Mouse (Mus musculus): ENCODE results near the gene Rxra.

Gene Rxra

DNA sequence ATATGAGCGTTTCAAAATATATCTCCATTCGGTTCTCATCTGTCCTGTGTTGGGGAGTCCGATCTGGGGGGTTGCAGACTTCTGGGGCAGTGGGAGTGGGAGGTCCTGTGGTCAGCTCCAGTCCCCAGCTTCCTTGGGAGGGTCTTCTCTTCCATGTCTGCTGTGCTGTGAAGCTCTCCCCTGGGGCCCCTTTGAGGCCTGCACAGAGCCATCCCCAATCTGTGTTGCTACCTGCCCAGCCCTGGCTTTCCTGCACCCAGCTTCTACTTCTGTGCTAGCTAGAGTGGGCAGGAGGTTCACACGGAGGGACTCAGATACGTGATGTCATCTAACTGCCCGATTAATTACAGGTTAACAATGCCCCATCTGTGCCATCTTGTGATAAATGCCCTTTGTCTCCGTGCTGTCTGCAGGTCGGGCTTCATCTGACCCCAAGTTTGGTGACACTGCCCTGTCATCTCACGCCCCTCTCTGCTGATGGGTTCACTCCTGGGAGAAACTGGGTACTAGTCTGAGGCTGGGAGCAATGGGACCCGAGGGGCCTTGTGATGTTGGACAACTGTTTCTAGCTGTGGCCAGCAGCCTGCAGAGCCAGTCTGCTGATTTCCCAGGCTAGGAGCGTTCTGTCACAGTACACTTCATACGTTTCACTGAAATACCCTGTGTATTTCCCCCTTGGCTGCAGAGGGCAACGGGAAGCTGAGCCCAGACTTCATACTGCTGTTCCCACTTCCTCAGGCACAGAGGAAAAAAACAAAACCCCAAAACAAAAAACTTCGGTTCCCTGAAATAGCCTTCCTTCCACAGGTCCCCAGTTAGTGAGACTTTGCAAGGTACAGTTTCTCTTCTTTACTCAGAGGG is 86.9 kb downstream of the Rxra start:
- DNase-seq (ENCODE audit: low spot score in 2 of 2), result no peak

DNA sequence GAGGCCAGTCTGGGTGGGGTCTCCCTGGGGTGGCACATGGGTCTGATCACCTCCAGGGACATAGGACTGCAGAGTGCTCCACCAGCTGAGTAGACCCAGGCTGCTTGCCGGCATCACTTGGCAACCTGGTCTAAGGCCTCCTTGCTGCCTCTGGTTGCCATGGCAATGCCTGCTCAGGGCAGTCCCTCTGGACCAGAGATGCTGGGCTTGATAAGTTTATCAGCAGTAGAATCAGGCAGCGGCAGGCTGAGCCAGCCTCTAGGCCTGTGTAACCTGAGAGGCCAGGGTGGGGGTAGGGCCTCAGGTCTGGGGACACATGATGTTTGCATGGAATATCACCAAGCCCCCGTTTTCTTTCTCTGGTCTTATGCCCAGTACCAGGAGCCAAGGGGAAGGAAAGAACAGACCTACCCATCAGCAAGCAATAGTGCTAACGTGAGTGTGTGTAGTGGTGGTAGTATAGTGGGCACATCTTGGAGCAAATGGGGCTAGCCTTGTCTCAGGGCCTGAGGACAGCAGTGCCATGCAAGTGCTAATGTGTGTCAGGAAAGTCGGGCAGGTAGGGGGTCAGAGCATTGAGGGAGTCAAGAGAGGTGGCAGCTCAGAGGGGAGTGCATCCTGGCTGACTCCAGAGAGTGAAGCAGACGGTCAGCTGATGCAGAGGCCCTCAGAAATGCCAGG is 88.2 kb downstream of the Rxra start:
- DNase-seq (ENCODE audit: low spot score in 2 of 2), result no peak

DNA sequence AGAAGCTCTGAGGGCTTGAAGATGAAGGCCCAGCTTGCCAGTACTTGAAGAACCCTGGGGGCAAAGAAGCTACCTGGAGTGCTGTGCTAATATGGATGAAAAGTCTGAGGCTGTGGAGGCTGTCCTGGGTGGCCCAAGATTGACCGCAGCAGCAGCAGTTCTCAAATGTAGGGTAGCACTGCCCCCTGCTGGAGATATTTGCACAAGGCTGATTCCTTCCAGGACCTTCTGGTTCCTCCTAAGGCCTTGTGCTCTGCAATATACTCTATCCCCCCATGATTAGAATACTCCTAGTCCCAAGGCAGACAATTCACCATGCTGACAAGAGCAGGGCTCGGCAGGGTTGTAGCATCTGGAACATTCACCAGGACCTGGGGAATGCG is 88.7 kb downstream of the Rxra start:
- peak; percentile 88 to 93 for DNase-seq (ENCODE audit: low spot score in 2 of 2)

DNA sequence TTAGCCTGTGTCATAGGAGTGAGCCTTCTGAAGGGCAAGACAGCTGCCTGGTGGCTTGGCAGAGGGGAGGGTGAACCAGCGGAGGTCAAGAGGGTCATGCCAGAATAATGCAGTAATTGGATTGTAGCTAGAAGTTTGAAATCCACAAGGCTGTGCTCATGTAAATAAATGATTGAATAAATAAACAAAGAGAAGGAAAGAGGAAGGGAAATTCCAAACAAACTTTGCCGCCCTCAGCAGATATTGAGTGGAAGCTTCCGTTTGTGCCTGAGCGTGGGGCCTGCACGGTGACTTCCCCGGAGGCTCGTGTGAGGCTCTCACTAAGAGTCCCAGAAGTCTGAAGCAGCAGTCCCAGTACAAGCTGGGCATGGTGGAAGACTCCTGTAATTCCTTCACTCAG is 91.5 kb downstream of the Rxra start:
- no peak for DNase-seq (ENCODE audit: low spot score in 2 of 2)

DNA sequence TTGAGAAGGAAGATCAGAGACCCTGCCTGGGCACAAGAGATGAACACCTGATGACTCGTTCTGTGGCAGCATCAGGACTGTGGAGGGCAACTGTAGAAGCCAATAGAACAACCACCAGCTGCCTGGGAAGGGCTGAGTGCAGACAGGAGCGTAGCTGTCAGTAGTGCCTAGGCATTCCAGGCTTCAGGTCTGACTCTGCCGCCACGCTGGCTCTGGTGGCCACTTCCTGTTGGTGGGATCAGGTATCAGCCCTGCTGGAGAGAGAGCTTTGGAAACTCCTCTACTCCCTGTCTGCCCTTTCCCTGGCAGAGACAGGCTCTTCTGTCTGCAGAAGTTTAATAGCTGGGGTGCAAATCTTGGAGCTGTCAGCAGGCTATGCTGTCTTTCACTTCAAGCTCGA is 93.5 kb downstream of the Rxra start:
- DNase-seq (ENCODE audit: low spot score in 2 of 2), result no peak

DNA sequence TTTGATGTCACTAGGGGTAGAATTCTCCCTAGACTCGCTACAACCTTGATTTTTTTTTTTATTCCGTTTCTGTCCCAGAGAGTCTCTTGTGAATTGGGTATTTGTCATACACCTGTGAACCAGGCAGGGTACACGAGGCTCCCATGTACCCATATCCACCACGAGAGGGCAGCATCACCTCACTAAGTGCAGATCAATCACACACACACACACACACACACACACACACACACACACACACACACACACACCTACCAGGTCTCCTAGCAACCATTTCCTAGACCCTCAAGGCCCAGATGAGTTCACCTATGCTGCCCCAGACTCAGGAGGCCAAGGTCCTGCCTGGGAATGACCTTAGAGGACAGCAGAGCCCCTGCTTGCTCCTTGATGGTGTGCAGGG is 94.0 kb downstream of the Rxra start:
- DNase-seq (ENCODE audit: low spot score in 2 of 2), result peak; percentile 52 to 74

DNA sequence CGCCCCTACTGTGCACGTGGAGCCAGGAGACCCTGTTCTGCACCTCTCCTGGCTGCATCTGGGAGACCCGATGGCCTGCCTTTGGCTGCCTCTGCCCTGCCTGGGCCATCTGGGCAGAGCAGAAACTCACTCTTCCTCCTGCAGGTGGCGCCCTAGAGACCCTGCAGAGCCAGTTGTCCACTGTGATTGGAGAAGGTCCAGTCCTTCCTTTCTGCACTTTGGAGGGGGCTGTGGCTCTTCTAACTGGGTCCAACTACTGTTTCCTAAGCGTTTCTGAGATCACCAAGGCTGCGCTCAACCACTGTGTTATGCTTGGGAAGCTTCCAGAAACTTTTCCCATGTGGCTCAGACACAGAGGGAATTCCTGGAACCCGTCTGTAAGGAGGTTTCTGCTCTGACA is 95.7 kb downstream of the Rxra start:
- DNase-seq (ENCODE audit: low spot score in 2 of 2), result peak; percentile 91 to 93

DNA sequence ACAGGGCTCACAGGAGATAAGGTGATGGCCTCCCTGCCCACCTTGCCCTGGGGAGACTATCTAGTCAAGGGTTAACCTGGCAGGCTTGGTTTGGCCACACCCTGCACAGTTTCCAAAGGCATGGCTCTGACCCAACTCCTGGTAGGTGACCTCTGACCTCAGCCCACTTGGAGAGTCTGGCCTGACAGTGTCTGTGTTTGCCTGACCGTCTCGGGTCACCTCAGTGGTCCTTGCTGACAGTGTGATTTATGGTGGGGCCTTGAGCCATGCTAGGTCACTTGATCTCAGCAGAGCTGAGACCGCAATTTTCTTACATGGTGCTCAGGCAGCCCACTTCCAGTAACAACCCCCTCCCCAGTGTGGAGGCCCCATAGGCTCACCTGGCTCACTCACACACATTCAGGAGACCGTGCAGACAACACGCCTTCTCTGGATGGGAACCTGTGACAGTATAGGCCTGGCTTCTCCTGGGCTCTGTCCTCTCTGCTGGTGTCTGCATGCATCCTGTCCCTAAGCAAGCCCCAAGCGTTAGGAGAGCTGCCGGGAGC is 96.7 kb downstream of the Rxra start:
- no peak for DNase-seq (ENCODE audit: low spot score in 2 of 2)

DNA sequence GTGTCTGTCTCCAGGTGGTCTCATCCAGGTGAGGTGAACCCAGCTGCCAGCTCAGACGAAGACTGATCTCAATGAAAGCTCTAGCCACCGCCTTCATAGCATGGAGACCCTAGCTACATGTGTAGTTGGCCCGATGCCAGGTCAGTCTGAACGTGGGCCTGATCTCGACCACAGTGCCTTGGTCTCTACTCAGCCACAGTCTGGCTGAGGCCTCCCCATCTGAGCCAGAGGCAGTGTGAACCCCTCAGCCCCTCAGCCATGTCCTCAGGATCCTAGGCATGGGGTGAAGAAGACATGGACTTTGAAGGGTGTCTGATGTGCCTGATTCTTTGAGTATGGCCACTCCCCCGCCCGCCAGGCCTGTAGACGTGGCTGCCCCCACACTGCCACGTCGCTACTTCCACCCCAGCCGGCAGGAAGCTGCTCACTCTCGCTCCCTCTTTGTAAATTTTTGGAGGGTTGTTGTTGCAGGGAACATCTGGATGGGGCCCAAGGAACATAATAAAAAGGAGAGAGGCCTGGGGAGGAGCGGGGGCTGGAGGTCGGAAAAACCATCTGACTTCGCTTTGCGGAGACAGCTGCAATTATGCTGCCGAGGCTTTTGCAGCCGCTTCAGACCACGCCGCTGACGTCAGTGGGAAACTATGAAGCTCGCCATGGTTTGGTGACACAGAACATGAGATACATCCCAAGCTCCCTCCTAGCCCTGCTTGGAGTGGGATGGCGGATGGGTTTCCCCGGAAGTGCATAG is 97.9 kb downstream of the Rxra start:
- no peak for DNase-seq (ENCODE audit: low spot score in 2 of 2)

DNA sequence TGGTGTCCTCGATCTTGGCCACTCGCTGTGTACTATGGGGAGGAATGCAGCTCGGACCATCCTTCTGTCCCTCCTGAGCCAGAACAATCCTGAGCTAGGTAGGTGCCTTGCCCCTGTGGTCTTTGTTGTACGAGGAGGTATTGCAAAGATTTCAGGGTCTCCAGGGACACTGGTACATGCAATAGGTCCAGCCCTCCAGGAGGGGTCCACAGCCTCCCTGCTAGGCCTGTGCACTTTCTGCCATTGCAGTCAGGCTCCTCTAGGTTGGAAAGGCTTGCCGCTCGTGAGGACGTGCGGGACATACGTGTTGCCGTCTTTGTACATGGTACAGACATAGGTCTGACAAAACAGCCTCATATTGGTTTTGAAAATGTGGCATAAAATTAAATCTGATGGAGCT is 98.8 kb downstream of the Rxra start:
- DNase-seq (ENCODE audit: low spot score in 2 of 2), result no peak

DNA sequence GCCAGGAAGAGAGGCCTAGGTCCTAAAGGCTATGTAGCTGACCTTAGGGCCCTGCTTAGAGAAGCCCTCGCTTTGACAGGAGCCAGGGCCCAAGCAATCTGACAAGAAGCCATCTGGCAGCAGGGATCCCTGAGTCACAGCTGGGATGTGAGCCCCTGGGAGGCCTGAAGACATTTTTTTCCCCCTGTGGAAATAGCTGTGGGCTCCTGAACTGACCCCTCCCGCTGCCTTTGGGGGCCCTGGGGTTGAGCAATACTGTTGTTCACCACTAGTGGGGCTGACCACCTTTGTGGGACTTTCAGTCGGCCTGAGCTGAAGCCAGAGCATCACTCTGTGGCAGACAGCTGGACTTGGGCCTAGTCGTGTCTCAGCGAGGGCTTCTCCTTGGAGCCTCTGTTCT is 99.4 kb downstream of the Rxra start:
- DNase-seq (ENCODE audit: low spot score in 2 of 2), result no peak

DNA sequence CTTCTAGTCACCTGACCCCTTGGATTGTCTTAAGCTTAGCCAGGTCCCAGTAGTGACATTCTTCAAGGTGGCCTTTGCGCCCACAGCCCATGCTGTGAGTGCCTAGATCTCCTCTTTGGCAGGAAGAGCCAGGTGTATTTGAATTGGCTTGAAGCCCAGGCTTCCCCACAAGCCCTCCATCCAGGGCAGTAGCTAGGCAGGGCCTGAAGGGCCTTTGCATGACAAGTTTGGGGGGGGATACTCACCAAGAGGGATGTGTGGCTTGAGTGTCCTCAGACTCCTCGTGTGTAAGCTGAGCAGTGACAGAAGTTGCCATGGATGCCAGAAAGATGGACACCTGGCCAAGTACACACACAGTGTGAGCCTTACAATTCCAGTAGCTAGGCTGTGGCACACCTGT is 101.5 kb downstream of the Rxra start:
- no peak for DNase-seq (ENCODE audit: low spot score in 2 of 2)

DNA sequence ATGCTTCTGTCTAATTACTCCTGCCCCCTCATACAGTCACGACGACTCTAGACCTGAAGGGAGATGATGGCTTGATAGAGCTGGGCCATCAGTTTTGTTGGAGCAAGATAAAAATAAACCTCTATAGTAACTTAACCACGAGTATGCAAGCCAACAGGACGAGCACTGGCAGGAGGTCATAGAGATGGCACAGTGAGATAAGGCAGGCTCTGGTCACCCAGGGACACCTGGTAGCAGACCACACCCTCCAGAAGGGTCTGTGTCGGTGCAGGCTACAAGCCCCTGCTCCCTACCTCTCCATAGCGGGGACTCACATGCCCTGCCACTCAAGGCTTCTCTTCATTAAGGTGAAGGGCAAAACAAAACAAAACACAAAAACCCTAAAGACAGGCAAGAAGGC is 102.0 kb downstream of the Rxra start:
- DNase-seq (ENCODE audit: low spot score in 2 of 2), result no peak

DNA sequence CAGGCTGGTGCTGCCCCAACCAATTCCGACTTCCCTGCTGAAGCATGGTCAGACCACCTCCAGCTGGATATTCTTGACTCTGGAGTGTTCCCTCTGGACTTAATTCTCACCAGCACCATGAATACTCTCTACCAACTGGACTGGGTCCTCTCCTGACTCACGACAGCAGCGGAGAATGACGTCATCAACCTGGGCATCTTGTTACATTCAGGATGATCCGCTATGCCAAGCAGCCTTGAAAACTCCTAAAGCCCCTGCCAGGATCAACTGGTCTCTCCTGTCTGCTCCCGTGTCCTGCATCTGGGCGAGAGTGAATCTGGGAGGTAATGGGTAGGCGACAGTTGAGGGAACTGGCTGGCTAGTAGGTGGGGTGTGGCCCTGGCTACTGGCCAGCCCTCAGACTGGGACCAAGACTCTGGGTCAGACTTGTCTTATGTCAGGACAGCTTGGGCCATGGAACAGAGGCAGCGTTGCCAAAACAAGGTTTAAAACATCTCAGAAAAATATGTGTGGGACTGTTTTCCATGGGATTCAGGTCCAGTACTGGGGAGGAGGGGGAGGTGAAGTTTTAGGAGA is 103.1 kb downstream of the Rxra start:
- no peak for DNase-seq (ENCODE audit: low spot score in 2 of 2)

DNA sequence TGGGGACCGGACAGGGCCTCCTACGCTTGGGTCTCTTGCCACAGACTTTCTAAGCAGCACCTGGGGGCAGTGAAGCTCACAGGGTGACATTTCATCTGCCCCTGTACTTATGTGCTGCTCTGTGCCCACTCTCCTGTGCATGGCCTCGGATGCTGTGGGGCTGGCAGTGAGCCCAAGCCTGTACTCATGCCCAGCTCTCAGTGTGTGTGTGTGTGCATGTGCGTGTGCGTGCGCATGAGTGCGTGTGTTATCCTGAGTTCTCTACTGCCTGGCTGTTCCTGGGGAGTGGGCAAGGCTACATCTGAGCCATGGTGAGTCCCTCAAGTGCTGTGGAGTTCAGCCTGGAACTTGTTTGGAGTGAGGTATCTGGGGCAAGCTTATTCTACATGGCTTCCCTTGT is 103.9 kb downstream of the Rxra start:
- peak in 1 of 2 experiments; percentile 51 for DNase-seq (ENCODE audit: low spot score in 2 of 2)

DNA sequence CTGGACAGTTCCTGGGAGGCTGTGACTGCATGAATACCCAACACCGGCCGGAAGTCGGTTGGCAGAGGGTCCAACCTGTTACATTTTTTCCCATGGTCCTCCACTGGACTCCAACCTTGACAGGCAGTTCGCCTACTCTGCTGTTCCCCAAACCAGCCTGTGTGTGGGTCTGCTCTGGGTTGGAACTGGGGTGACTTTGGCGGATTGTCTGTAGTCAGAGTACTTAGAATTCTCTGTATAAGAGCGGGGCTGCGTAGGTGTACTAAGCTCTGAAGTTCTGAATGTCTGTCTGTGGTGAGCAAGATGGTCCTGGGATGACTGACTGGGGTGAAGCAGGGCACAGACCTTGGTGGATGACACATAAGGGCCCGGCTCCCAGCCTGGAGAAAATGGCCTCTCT is 109.1 kb downstream of the Rxra start:
- no peak for DNase-seq (ENCODE audit: low spot score in 2 of 2)

DNA sequence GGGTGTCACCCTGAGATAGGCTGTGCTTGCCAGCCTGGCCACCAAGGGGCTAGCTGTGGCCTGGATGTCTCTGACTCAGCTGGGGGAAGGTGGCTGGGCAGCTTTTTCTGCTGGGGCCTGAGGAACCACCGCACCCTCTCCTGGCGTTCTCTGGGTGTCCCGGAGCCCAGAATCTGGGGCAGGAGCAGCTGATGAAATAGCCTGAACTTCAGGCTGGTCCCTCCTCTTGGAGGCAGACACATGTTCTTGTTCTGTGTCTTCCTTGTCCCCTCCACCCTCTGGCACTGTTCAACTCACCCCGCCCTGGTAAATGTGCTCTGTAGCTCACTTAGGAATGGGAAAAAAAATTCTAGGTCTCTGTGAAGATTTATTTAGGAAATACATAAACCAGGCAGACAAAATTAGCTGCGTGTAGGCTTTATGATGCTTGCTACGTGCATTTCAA is 109.8 kb downstream of the Rxra start:
- no peak for DNase-seq (ENCODE audit: low spot score in 2 of 2)

DNA sequence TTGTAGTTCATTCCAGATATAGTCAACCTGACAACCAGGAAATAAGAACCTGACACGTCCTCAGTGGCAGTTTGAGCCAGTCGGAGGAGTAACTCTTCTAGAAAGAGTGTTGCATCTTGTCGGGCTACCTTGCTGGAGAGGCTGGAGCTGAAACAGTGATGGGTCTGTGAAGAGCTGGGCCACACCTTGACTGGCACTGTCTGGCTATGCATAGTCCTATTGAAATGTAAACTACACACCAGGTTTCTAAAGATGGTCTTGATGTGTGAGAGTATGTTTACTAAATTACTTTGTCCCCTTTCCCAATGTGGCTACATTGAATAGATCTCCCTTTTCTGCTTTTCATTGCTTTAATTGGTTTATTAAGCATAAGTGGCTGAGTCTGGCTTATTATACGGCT is 115.3 kb downstream of the Rxra start:
- no peak for DNase-seq (ENCODE audit: low spot score in 2 of 2)

DNA sequence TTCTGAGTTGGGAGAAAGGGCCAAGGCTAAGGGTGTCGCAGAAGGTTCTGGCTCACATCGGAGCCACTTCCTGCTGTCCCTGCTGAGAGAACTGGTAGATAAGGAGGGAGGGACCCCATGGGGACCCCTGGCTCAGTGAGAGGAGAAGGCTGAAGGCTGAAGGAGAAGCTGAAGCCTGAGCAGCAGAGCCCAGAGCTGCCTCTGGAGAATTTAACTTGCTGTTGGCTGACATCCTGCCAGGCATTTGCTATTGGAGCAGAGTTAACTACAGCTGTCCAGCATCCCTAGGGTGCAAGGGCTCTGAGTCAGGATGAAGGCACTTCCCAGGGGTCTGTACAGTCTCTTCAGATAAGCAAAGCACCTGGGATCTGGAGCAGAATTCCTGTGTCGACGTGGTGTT is 122.8 kb downstream of the Rxra start:
- no peak for DNase-seq (ENCODE audit: low spot score in 2 of 2)

DNA sequence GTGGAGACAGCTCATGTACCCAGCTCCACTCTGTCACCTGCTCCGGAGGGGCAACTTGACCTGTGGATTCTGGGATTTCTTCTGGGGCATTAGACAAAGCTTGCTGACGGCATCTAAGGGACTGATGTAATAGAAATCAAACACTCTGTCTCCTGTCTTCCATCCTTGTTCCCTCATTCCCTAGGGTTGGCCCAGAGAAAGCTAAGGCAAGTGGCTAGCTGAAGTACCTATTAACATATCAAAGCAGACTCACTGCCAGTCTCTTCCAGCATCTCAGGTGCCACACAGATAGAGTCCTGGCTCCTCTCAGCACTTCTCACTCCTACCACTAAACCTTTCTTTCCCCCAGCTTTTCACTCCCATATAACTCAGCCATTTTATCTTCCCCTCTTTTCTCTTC is 124.8 kb downstream of the Rxra start:
- DNase-seq (ENCODE audit: low spot score in 2 of 2), result no peak

DNA sequence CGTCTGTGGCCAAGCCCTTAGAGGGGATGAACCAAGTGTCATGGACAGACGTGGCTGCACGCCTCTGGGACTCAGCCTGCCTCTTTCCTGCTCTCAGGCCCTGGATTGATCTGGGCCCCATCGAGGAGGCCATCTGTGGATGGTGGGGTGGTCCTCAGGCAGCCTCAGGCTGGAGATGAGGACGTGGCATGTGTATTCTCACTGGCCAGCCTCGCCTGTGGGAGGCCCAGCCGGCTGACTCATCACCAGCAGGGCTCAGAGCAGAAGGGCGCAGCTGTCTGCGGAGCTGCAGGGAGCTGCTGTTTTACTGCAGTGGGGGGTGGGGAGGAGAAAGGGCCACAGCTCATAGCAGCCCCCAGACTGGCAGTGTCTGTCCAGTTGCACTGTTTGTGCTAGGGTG is 126.3 kb downstream of the Rxra start:
- DNase-seq (ENCODE audit: low spot score in 2 of 2), result no peak

DNA sequence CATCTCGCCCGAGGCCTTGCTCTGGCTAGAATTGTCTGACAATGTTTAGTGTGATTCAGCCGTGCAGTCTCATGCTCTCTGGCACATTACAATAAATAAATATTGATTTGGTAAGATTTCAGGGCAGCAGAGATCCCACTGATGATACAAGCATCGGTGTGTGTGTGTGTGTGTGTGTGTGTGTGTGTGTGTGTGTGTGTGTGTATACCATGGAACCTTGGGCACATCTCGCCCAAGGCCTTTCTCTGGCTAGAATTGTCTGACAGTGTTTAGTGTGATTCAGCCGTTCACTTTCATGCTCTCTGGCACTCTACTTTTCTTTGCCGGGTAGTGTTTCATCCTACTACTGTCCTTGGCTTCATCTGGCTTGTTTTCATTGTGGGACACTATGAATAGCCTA is 130.5 kb downstream of the Rxra start:
- no peak for DNase-seq (ENCODE audit: low spot score in 2 of 2)

Data from cerebellum, postnatal 4 days (tissue).